Mouse (Mus musculus) embryonic fibroblast, embryonic 13.5 days (primary cell): Measurements from ENCODE around the gene Glt8d1. TPM values are rescaled to one million over a fixed set of nuclear protein-coding genes. Genes with fewer than 3 reads are reported as not detected.

Experiments used
- H3K27ac ChIP-seq: 2 replicates; pipeline ENCODE4 v1.5.1; 2012; ENCODE audit warnings: low read length, control low read depth, inconsistent platforms; ENCODE audit not compliant: insufficient read depth
- H3K4me1 ChIP-seq: 2 replicates; pipeline ENCODE4 v1.6.1; 2011; ENCODE audit warnings: low read length; ENCODE audit not compliant: control insufficient read depth, insufficient read depth
- H3K4me3 ChIP-seq: 2 replicates; pipeline ENCODE4 v1.5.1; 2011; ENCODE audit warnings: mild to moderate bottlenecking, control low read depth, low read length; ENCODE audit not compliant: insufficient read depth
- CTCF ChIP-seq: IDR thresholded peaks from 2 replicates; pipeline ENCODE4 v1.5.1; 2011; ENCODE audit warnings: mild to moderate bottlenecking, control low read depth, low read length, moderate library complexity, borderline replicate concordance; ENCODE audit not compliant: insufficient read depth
- POLR2A ChIP-seq: IDR thresholded peaks from 2 replicates; pipeline ENCODE4 v1.6.1; 2011; ENCODE audit warnings: low read depth, mild to moderate bottlenecking, control low read depth, low read length, moderate library complexity
- polyA plus RNA-seq: library from polyadenylated mRNA; stranded (reverse); fragments of >200 nt; gene quantifications from 2 replicates; pipeline ENCODE4 v1.2.4, GENCODE M21; 2011; ENCODE audit warnings: low read depth; ENCODE audit not compliant: missing spikeins, insufficient read length

Gene Glt8d1
- 64.2 and 76.1 TPM in 2 replicates for polyA plus RNA-seq

- Histone ChIP-seq H3K4me1 (no peaks in the 10 kb centered on the region), H3K27ac (peak within 1 kb of the TSS; percentile 69), H3K4me3 (peak within 1 kb of the TSS; percentile 79)
- TF ChIP-seq POLR2A (peak; percentile 87), CTCF (no peak)
Measured at GRCm38 (mm10) chr14:31001307-31002205, at the start of gene Glt8d1, which contains the start of gene Spcs1. Gene Glt8d1, plus strand, starts transcription at chr14:31001400. Gene Spcs1, minus strand, starts transcription at chr14:31001672.

- no peak overlapping the region for H3K27ac ChIP-seq
- no peak overlapping the region for H3K4me3 ChIP-seq
- no peak for TF ChIP-seq POLR2A
- TF ChIP-seq CTCF, result no peak
- H3K4me1 ChIP-seq, result no peaks in the 10 kb centered on the region
Measured at GRCm38 (mm10) chr14:30958517-30958916, 42.7 kb upstream of the Glt8d1 start.

DNA sequence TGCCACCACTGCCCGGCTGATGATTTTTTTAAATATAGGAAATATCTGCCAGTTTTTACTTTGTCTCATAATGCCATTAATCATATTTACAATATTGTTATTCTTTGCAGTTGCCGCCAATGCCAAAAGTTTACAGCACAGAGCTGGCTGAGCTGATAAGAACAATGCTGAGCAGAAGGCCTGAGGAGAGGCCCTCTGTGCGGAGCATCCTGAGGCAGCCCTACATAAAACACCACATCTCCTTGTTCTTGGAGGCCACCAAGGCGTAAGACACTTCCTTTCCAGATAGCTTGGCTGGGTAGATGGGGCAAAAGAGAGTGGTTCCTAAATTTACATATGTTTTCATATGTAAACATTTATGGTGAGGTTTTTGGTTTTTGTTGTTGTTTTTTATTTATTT lies 42.2 kb upstream of the Glt8d1 start:
- no peak for TF ChIP-seq CTCF
- no peak for TF ChIP-seq POLR2A
- Histone ChIP-seq H3K4me1 (no peaks in the 10 kb centered on the region), H3K27ac (no peak overlapping the region), H3K4me3 (no peak overlapping the region)

DNA sequence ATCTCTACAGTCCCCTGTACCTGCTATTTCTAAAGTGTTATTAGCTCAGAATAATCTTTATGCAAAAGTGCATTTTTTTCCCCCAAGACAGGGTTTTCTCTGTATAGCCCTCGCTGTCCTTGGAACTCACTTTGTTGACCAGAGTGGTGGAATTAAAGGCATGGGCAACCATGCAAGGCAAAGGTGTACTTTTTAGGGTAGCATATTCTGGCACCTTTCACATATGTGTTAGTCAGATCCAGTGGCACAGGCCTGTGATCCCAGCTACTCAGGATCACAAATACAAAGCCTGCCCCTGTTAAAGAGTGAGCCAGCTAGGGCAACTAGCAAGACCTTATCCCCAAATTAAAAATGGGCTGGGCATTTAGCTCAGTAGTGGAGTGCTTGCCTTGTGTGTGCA lies 40.8 kb upstream of the Glt8d1 start:
- Histone ChIP-seq H3K4me3 (no peak overlapping the region), H3K4me1 (no peaks in the 10 kb centered on the region), H3K27ac (no peak overlapping the region)
- TF ChIP-seq CTCF (no peak), POLR2A (no peak)

- H3K4me3 ChIP-seq, result no peak overlapping the region
- H3K27ac ChIP-seq, result peak overlapping the region; percentile 95
- TF ChIP-seq POLR2A, result peak; percentile 44; the same call in 1 of the 2 replicates
- TF ChIP-seq CTCF, result no peak
- peaks cover 7% of the 10 kb centered on the region; the same call in 1 of the 2 replicates for H3K4me1 ChIP-seq
Measured at GRCm38 (mm10) chr14:30974204-30974603, 27.0 kb upstream of the Glt8d1 start.

DNA sequence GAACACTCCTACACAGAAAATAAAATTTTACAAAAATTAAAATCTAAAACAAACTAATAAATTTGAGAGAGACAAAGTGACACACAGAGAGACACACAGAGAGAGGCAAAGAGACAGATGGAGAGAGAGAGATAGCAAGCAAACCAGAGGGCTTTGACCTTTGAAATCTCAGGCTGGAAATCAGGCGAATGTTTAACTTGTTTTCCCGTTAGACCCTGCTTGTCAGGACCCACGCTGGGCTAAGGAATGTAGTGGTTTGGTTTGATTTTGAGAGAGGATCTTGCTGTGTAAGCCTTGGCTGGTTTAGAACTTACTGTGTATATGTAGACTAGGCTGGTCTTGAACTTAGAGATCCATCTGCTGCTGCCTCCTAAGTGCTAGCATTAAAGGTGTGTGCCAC lies 25.0 kb upstream of the Glt8d1 start:
- Histone ChIP-seq H3K27ac (no peak overlapping the region), H3K4me1 (peaks cover 7% of the 10 kb centered on the region; the same call in 1 of the 2 replicates), H3K4me3 (no peak overlapping the region)
- TF ChIP-seq CTCF (no peak), POLR2A (no peak)

GRCm38 (mm10) chr14:30996417-30996816 lies 4.8 kb upstream of the Glt8d1 start:
- H3K27ac ChIP-seq, result no peak overlapping the region
- no peak for TF ChIP-seq POLR2A
- TF ChIP-seq CTCF, result no peak
- no peaks in the 10 kb centered on the region for H3K4me1 ChIP-seq
- no peak overlapping the region for H3K4me3 ChIP-seq

GRCm38 (mm10) chr14:31000356-31000755 lies 844 bp upstream of the Glt8d1 start:
- Histone ChIP-seq H3K27ac (no peak overlapping the region), H3K4me1 (no peaks in the 10 kb centered on the region), H3K4me3 (peak overlapping the region; percentile 79)
- TF ChIP-seq CTCF, result no peak

- Histone ChIP-seq H3K4me1 (no peaks in the 10 kb centered on the region), H3K27ac (peak overlapping the region; percentile 69), H3K4me3 (peak overlapping the region; percentile 79)
- TF ChIP-seq POLR2A (no peak), CTCF (no peak)
Measured at GRCm38 (mm10) chr14:31000816-31001306, 339 bp upstream of the Glt8d1 start.

DNA sequence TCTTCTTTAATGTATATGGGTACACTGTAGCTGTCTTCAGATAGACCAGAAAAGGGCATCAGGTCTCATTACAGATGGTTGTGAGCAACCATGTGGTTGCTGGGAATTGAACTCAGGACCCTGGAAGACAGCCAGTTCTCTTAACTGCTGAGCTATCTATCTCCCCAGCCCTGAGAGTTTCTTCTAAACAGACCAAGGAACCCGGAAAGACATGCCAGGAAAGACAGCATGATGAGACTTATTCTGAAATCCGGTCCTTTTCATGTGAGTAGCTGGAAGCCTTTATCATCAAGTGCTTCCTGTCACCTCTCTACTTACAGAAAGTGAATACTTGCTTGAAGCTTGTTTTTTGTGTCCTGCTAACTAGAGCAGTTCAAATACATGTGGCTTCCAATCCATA lies 3.3 kb downstream of the Glt8d1 start:
- Histone ChIP-seq H3K4me1 (no peaks in the 10 kb centered on the region), H3K4me3 (no peak overlapping the region), H3K27ac (no peak overlapping the region)
- no peak for TF ChIP-seq CTCF
- no peak for TF ChIP-seq POLR2A
